Mouse (Mus musculus) G1E (cell line): Measurements from ENCODE around the gene Katnal1.

Experiments used
- CTCF ChIP-seq: IDR thresholded peaks from 2 replicates; pipeline ENCODE4 v1.5.1; 2012; ENCODE audit warnings: low read depth, low read length, inconsistent platforms, mixed read lengths
- GATA1 ChIP-seq: IDR thresholded peaks from 2 replicates; pipeline ENCODE4 v1.6.1; 2012; ENCODE audit warnings: borderline replicate concordance, low read length, inconsistent platforms, mixed read lengths
- GATA2 ChIP-seq: IDR thresholded peaks from 2 replicates; pipeline ENCODE4 v1.6.1; 2012; ENCODE audit warnings: low read depth, low read length, inconsistent platforms, borderline replicate concordance
- POLR2AphosphoS5 ChIP-seq: IDR thresholded peaks from 2 replicates; pipeline ENCODE4 v1.6.1; 2012; ENCODE audit warnings: low read depth, low read length, inconsistent platforms; ENCODE audit not compliant: insufficient replicate concordance
- TAL1 ChIP-seq: conservative IDR thresholded peaks from 2 replicates; pipeline ENCODE4 v1.6.1; 2012; ENCODE audit warnings: low read depth, low read length, inconsistent platforms, mixed read lengths

- no peak for TF ChIP-seq CTCF
- no peak for TF ChIP-seq GATA1
- TF ChIP-seq TAL1, result no peak
- TF ChIP-seq POLR2AphosphoS5, result no peak
- TF ChIP-seq GATA2, result no peak
Observed at GRCm38 (mm10) chr5:148908191-148909056, 20.7 kb downstream of the Katnal1 start.
